8 mouse cellular contexts compared by ENCODE assay signal in the genomic region with DNA sequence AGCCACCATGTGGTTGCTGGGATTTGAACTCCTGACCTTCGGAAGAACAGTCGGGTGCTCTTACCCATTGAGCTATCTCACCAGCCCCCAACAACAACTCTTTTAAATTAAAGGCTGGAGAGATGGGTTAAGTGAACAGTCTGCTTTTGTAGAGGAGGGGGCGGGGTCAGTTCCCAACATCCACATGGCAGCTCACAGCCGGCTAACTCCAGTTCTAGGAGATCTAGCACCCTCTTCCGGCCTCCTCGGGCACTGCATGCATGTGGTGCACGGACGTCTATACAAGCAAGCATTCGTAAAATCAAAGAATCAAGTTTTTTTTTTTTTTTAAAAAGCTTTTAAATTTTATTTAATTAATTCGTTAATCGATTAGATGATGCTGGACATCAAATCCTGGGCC. TPM values are rescaled to one million over a fixed set of nuclear protein-coding genes. Genes with fewer than 3 reads are reported as not detected.
DNase-seq lines count a peak whose midpoint lies in the region; ATAC-seq and TF ChIP-seq lines count a peak whose summit lies in the region.

No protein-coding gene starts in this region.

- no peaks in the 10 kb centered on the region for H3K9me3 ChIP-seq in midbrain, embryonic 11.5 days (ENCODE audit: control insufficient read depth, low read length)
- H3K9me3 ChIP-seq in midbrain, embryonic 15.5 days, result no peaks in the 10 kb centered on the region
- no peaks in the 10 kb centered on the region for H3K9me3 ChIP-seq in kidney, postnatal 0 days (replicated peaks; ENCODE audit: low read length)

- H3K9ac ChIP-seq in midbrain, embryonic 11.5 days (ENCODE audit: low read length), result no peak overlapping the region
- no peak overlapping the region for H3K9ac ChIP-seq in midbrain, embryonic 15.5 days
- no peak overlapping the region for H3K9ac ChIP-seq in kidney, postnatal 0 days (ENCODE audit: low read depth, low read length)

- H3K27me3 ChIP-seq in midbrain, embryonic 11.5 days (ENCODE audit: control insufficient read depth, insufficient read depth, low read length), result peaks cover 35% of the 10 kb centered on the region
- H3K27me3 ChIP-seq in midbrain, embryonic 15.5 days (replicated peaks), result peaks cover 40% of the 10 kb centered on the region
- peaks cover 12% of the 10 kb centered on the region for H3K27me3 ChIP-seq in kidney, postnatal 0 days (ENCODE audit: insufficient read depth, low read length)

- peak; percentile 94 for DNase-seq in midbrain, embryonic 11.5 days (ENCODE audit: low spot score, missing footprints)
- DNase-seq in adrenal gland, postnatal 36 days, result peak; percentile 86 to 89
- peak; percentile 81 for DNase-seq in kidney, postnatal 0 days (ENCODE audit: low spot score)
- peak; percentile 79 for DNase-seq in lung, adult 2 months
- peak; percentile 54 to 56 for DNase-seq in right cerebral cortex, postnatal 36 days (ENCODE audit: low spot score in 2 of 2)
- peak; percentile 56 to 89 for DNase-seq in urinary bladder, postnatal 4 days (ENCODE audit: low spot score in 2 of 2)

- H3K4me2 ChIP-seq in midbrain, embryonic 11.5 days, result no peak overlapping the region
- H3K4me2 ChIP-seq in midbrain, embryonic 15.5 days, result no peak overlapping the region
- no peak overlapping the region for H3K4me2 ChIP-seq in kidney, postnatal 0 days (ENCODE audit: low read length)

- TF ChIP-seq CTCF in kidney, postnatal 0 days (IDR thresholded peaks at IDR 0.05; ENCODE audit: low read depth), result peak; percentile 75
- peak; percentile 68 for TF ChIP-seq CTCF in lung, adult 2 months (IDR thresholded peaks at IDR 0.05; ENCODE audit: insufficient read depth, low read length)

- TF ChIP-seq POLR2A in lung, adult 2 months (IDR thresholded peaks at IDR 0.05; ENCODE audit: borderline replicate concordance, extremely low read depth, low read depth, low read length), result no peak

- no peak overlapping the region for H3K27ac ChIP-seq in midbrain, embryonic 11.5 days (ENCODE audit: low read depth, low read length)
- no peak overlapping the region for H3K27ac ChIP-seq in midbrain, embryonic 15.5 days
- no peak overlapping the region for H3K27ac ChIP-seq in kidney, postnatal 0 days

- peaks cover 5% of the 10 kb centered on the region; the same call in 1 of the 2 replicates for H3K4me1 ChIP-seq in midbrain, embryonic 11.5 days (ENCODE audit: control insufficient read depth, insufficient read depth, low read length)
- peaks cover 16% of the 10 kb centered on the region for H3K4me1 ChIP-seq in midbrain, embryonic 15.5 days
- H3K4me1 ChIP-seq in kidney, postnatal 0 days (replicated peaks; ENCODE audit: insufficient read depth, low read length), result 0 out of 2 replicates have a peak, but pooled peaks cover 7% of the 10 kb centered on the region
- H3K4me1 ChIP-seq in lung, adult 2 months (ENCODE audit: control insufficient read depth, insufficient read depth, low read length), result peaks cover 9% of the 10 kb centered on the region

- no peak for ATAC-seq in midbrain, embryonic 11.5 days (ENCODE audit: low FRiP score)
- ATAC-seq in midbrain, embryonic 15.5 days (replicated peaks), result no peak
- peak; percentile 68 for ATAC-seq in erythroblast, adult 5-6 weeks (replicated peaks; ENCODE audit: low FRiP score, poor library complexity, severe bottlenecking)
- ATAC-seq in kidney, postnatal 0 days (replicated peaks; ENCODE audit: low FRiP score, low read depth), result no peak

- H3K36me3 ChIP-seq in midbrain, embryonic 11.5 days (ENCODE audit: control insufficient read depth, insufficient read depth, low read length), result no peaks in the 10 kb centered on the region
- H3K36me3 ChIP-seq in midbrain, embryonic 15.5 days (replicated peaks), result no peaks in the 10 kb centered on the region
- H3K36me3 ChIP-seq in kidney, postnatal 0 days (ENCODE audit: insufficient read depth, low read length), result no peaks in the 10 kb centered on the region

- 26% methylated on average over 11 of the region's 11 CpGs for WGBS in midbrain, embryonic 11.5 days
- 30% methylated on average over 11 of the region's 11 CpGs for WGBS in midbrain, embryonic 15.5 days
- WGBS in kidney, postnatal 0 days, result 35% methylated on average over 11 of the region's 11 CpGs
- 23% methylated on average over 11 of the region's 11 CpGs for WGBS in lung, adult 2 months

- H3K4me3 ChIP-seq in midbrain, embryonic 11.5 days (ENCODE audit: low read depth, low read length), result no peak overlapping the region
- H3K4me3 ChIP-seq in midbrain, embryonic 15.5 days, result no peak overlapping the region
- H3K4me3 ChIP-seq in kidney, postnatal 0 days (replicated peaks; ENCODE audit: low read depth, low read length), result no peak overlapping the region
- no peak overlapping the region for H3K4me3 ChIP-seq in lung, adult 2 months (replicated peaks; ENCODE audit: extremely low read depth, low read depth, low read length)

RNA-seq across cellular contexts. Expression of a gene that starts 2.9 kb away (rescaled TPM):
- 0.37 and 0.54 TPM in 2 replicates for polyA plus RNA-seq in midbrain, embryonic 11.5 days (2014; fragmentation: Nextera tagmentation; extraction: Ambion mirVana)
- polyA plus RNA-seq in midbrain, embryonic 15.5 days (2015; fragmentation: Nextera tagmentation; extraction: Ambion mirVana), result 0.51 and 0.66 TPM in 2 replicates
- total RNA-seq in adrenal gland, postnatal 36 days (2021), result 1 to 10 TPM in 1 of 2 experiments, under 1 TPM in 1; 0.43 to 2.6 TPM
- not detected in 2 replicates for total RNA-seq in erythroblast, adult 5-6 weeks (2015; ENCODE audit: low replicate concordance)
- not detected in 2 replicates for total RNA-seq in erythroblast, adult 5-6 weeks (2017; ENCODE audit: low replicate concordance)
- polyA plus RNA-seq in kidney, postnatal 0 days (2015; fragmentation: Nextera tagmentation; extraction: Ambion mirVana), result 23.8 and 23.9 TPM in 2 replicates
- 5.1 and 6.1 TPM in 2 replicates for polyA plus RNA-seq in lung, adult 2 months (2012; rRNA removed)

RNA-seq across cellular contexts. Expression of a gene that starts 32.3 kb away (rescaled TPM):
- 0.16 and 0.30 TPM in 2 replicates for polyA plus RNA-seq in midbrain, embryonic 11.5 days (2014; fragmentation: Nextera tagmentation; extraction: Ambion mirVana)
- 0.97 and 1.0 TPM in 2 replicates for polyA plus RNA-seq in midbrain, embryonic 15.5 days (2015; fragmentation: Nextera tagmentation; extraction: Ambion mirVana)
- total RNA-seq in adrenal gland, postnatal 36 days (2021), result 1 to 10 TPM; 1.4 to 1.5 TPM
- total RNA-seq in erythroblast, adult 5-6 weeks (2015; ENCODE audit: low replicate concordance), result not detected in 2 replicates
- total RNA-seq in erythroblast, adult 5-6 weeks (2017; ENCODE audit: low replicate concordance), result not detected in 2 replicates
- polyA plus RNA-seq in kidney, postnatal 0 days (2015; fragmentation: Nextera tagmentation; extraction: Ambion mirVana), result 22.1 and 22.7 TPM in 2 replicates
- polyA plus RNA-seq in lung, adult 2 months (2012; rRNA removed), result 27.2 and 29.1 TPM in 2 replicates

RNA-seq across cellular contexts. Expression of a gene that starts 43.1 kb away (rescaled TPM):
- 190 and 194 TPM in 2 replicates for polyA plus RNA-seq in midbrain, embryonic 11.5 days (2014; fragmentation: Nextera tagmentation; extraction: Ambion mirVana)
- polyA plus RNA-seq in midbrain, embryonic 15.5 days (2015; fragmentation: Nextera tagmentation; extraction: Ambion mirVana), result 344 and 348 TPM in 2 replicates
- total RNA-seq in adrenal gland, postnatal 36 days (2021), result 100 to 1,000 TPM; 149 to 150 TPM
- total RNA-seq in erythroblast, adult 5-6 weeks (2015; ENCODE audit: low replicate concordance), result 40.7 and 45.1 TPM in 2 replicates
- 89.7 and 118 TPM in 2 replicates for total RNA-seq in erythroblast, adult 5-6 weeks (2017; ENCODE audit: low replicate concordance)
- 156 and 178 TPM in 2 replicates for polyA plus RNA-seq in kidney, postnatal 0 days (2015; fragmentation: Nextera tagmentation; extraction: Ambion mirVana)
- polyA plus RNA-seq in lung, adult 2 months (2012; rRNA removed), result 41.9 and 57.7 TPM in 2 replicates

RNA-seq across cellular contexts. Expression of a gene that starts 45.0 kb away (rescaled TPM):
- 789 and 799 TPM in 2 replicates for polyA plus RNA-seq in midbrain, embryonic 11.5 days (2014; fragmentation: Nextera tagmentation; extraction: Ambion mirVana)
- polyA plus RNA-seq in midbrain, embryonic 15.5 days (2015; fragmentation: Nextera tagmentation; extraction: Ambion mirVana), result 288 and 345 TPM in 2 replicates
- total RNA-seq in adrenal gland, postnatal 36 days (2021), result 100 to 1,000 TPM; 242 to 645 TPM
- not detected in 2 replicates for total RNA-seq in erythroblast, adult 5-6 weeks (2015; ENCODE audit: low replicate concordance)
- total RNA-seq in erythroblast, adult 5-6 weeks (2017; ENCODE audit: low replicate concordance), result 0.09 TPM in 1 of 2 replicates, not detected in the other
- 498 and 594 TPM in 2 replicates for polyA plus RNA-seq in kidney, postnatal 0 days (2015; fragmentation: Nextera tagmentation; extraction: Ambion mirVana)
- polyA plus RNA-seq in lung, adult 2 months (2012; rRNA removed), result 31.6 and 34.5 TPM in 2 replicates

Comparison
In these comparisons a context has a peak if more than half of its experiments do, and no peak if none do; other contexts are left out.
1. RNA of a gene that starts 32.3 kb away (polyA plus RNA-seq): 27.2 to 29.1 TPM in lung, adult 2 months and 22.1 to 22.7 TPM in kidney, postnatal 0 days; 0.97 to 1.0 TPM in midbrain, embryonic 15.5 days and 0.16 to 0.30 TPM in midbrain, embryonic 11.5 days; every median in the first group is over 10 times any median in the second.
2. Peak in every context shown above with its lines, with median percentiles within 50 percentile points of each other: DNase-seq.